Comparison of ENCODE assay signal across 11 mouse cellular contexts in genomic region chr9:110946548-110947044, GRCm38 (mm10). TPM values are rescaled to one million over a fixed set of nuclear protein-coding genes. Genes with fewer than 3 reads are reported as not detected.
DNase-seq lines count a peak whose midpoint lies in the region; ATAC-seq and TF ChIP-seq lines count a peak whose summit lies in the region.
"Had no signal": no experiment of that assay in that cellular context is flagged by ENCODE, and none has a peak within 500 bp of the region (broad histone marks: within the 10 kb centered on the region; RNA-seq: fewer than 3 reads in every experiment).

No protein-coding gene starts in this region.

- ATAC-seq in embryonic facial prominence, embryonic 11.5 days (replicated peaks; ENCODE audit: insufficient number of reproducible peaks, low FRiP score, low TSS enrichment, low read depth), result no peak
- ATAC-seq in stomach, postnatal 0 days (ENCODE audit: low FRiP score, low TSS enrichment), result no peak

- intact Hi-C loops in left cerebral cortex, postnatal 4 days (cut with DNase I), result no loop called here
- intact Hi-C loops in left cerebral cortex, postnatal 10 days (cut with DNase I), result loop anchor here (10.0 kb wide), 1 partner anchor 222 kb away; no protein-coding TSS in a partner anchor

- no peaks in the 10 kb centered on the region for H3K9me3 ChIP-seq in ES-E14 (ENCODE audit: control insufficient read depth, insufficient read depth, low read depth, low read length)
- no peaks in the 10 kb centered on the region for H3K9me3 ChIP-seq in embryonic facial prominence, embryonic 11.5 days (replicated peaks; ENCODE audit: control insufficient read depth, low read length)
- H3K9me3 ChIP-seq in stomach, postnatal 0 days (ENCODE audit: control insufficient read depth, low read length), result no peaks in the 10 kb centered on the region

- H3K4me3 ChIP-seq in ES-E14 (ENCODE audit: insufficient read depth in 1 of 2, low read depth in 1 of 2, low read length in 2 of 2, poor library complexity in 1 of 2, severe bottlenecking in 1 of 2), result peak overlapping the region; percentile 69 to 83
- H3K4me3 ChIP-seq in embryonic facial prominence, embryonic 11.5 days (ENCODE audit: low read depth, low read length), result no peak overlapping the region; the same call in 1 of the 2 replicates
- no peak overlapping the region for H3K4me3 ChIP-seq in stomach, postnatal 0 days (ENCODE audit: low read depth, low read length)
- H3K4me3 ChIP-seq: megakaryocyte, embryonic 14.5 days had no signal

- in situ Hi-C loops in ES-E14 (cut with MboI; ENCODE audit: low sequenced_read_pairs in 2 of 2, unreplicated experiment in 2 of 2), result no loop called here

- peaks cover 25% of the 10 kb centered on the region for H3K36me3 ChIP-seq in ES-E14 (ENCODE audit: control insufficient read depth, insufficient read depth, low read length, poor library complexity, severe bottlenecking)
- H3K36me3 ChIP-seq in embryonic facial prominence, embryonic 11.5 days (replicated peaks; ENCODE audit: control insufficient read depth, insufficient read depth, low read depth, low read length), result no peaks in the 10 kb centered on the region
- H3K36me3 ChIP-seq in stomach, postnatal 0 days (ENCODE audit: control insufficient read depth, insufficient read depth, low read length), result no peaks in the 10 kb centered on the region

- 7% methylated on average over 20 of the region's 20 CpGs for WGBS in embryonic facial prominence, embryonic 11.5 days
- 39% methylated on average over 20 of the region's 20 CpGs for WGBS in stomach, postnatal 0 days

- no peak for TF ChIP-seq EP300 in stomach, postnatal 0 days (optimal IDR thresholded peaks at IDR 0.05)

- peak overlapping the region; percentile 100 for H3K27ac ChIP-seq in ES-E14 (ENCODE audit: insufficient read depth, low read depth, low read length, poor library complexity, severe bottlenecking)
- no peak overlapping the region for H3K27ac ChIP-seq in embryonic facial prominence, embryonic 11.5 days (replicated peaks; ENCODE audit: low read depth, low read length)
- H3K27ac ChIP-seq in stomach, postnatal 0 days (replicated peaks), result no peak overlapping the region

- H3K4me1 ChIP-seq in ES-E14 (ENCODE audit: control insufficient read depth in 2 of 2, insufficient read depth in 2 of 2, low read length in 2 of 2, poor library complexity in 1 of 2), result peaks cover 7 to 8% of the 10 kb centered on the region in 2 experiments; a peak in 3 of 4 replicates
- H3K4me1 ChIP-seq in embryonic facial prominence, embryonic 11.5 days (ENCODE audit: control insufficient read depth, insufficient read depth, low read length), result peaks cover 3% of the 10 kb centered on the region; the same call in 1 of the 2 replicates
- H3K4me1 ChIP-seq in stomach, postnatal 0 days (replicated peaks; ENCODE audit: control insufficient read depth, insufficient read depth), result no peaks in the 10 kb centered on the region

- no peak for TF ChIP-seq CTCF in stomach, postnatal 0 days (IDR thresholded peaks at IDR 0.05; ENCODE audit: low read depth)

- H3K27me3 ChIP-seq in embryonic facial prominence, embryonic 11.5 days (ENCODE audit: control insufficient read depth, insufficient read depth, low read length), result peaks cover 28% of the 10 kb centered on the region
- peaks cover 5% of the 10 kb centered on the region; the same call in 1 of the 2 replicates for H3K27me3 ChIP-seq in stomach, postnatal 0 days (ENCODE audit: control insufficient read depth, insufficient read depth, low read length)

- DNase-seq in left cerebral cortex, postnatal 4 days, result peak; percentile 21
- no peak for DNase-seq in left cerebral cortex, postnatal 10 days (ENCODE audit: extremely low spot score in 1 of 2, low spot score in 2 of 2)
- DNase-seq in ES-E14 (ENCODE audit: low read depth, low spot score), result no peak
- peak; percentile 27 for DNase-seq in embryonic facial prominence, embryonic 11.5 days (ENCODE audit: low spot score)
- peak; percentile 17 to 37 for DNase-seq in natural killer cell, adult 2 months (ENCODE audit: low spot score in 2 of 2)
- no peak for DNase-seq in gastrocnemius, adult 8-10 months (ENCODE audit: low spot score in 2 of 2)
- DNase-seq in stomach, postnatal 0 days (ENCODE audit: low spot score), result no peak
- DNase-seq in layer of hippocampus, adult 8-10 months (ENCODE audit: low spot score in 2 of 2), result no peak
- DNase-seq: cerebellum, postnatal 25 days had no signal

- peak overlapping the region; percentile 89 for H3K9ac ChIP-seq in ES-E14 (ENCODE audit: insufficient read depth, low read depth, low read length, poor library complexity, severe bottlenecking)
- H3K9ac ChIP-seq in embryonic facial prominence, embryonic 11.5 days (replicated peaks; ENCODE audit: low read length), result no peak overlapping the region; the same call in 1 of the 2 replicates
- no peak overlapping the region for H3K9ac ChIP-seq in stomach, postnatal 0 days (ENCODE audit: low read length)

- H3K4me2 ChIP-seq in embryonic facial prominence, embryonic 11.5 days (ENCODE audit: low read depth, low read length), result peak overlapping the region; percentile 13; the same call in 1 of the 2 replicates
- no peak overlapping the region for H3K4me2 ChIP-seq in stomach, postnatal 0 days (replicated peaks; ENCODE audit: low read depth)

TF ChIP-seq in ES-E14, 5 proteins besides CTCF, POLR2A, EP300 and RAD21:
- TF ChIP-seq CHD2 (IDR thresholded peaks at IDR 0.05; ENCODE audit: low read depth, low read length) (no peak), HCFC1 (IDR thresholded peaks at IDR 0.05; ENCODE audit: borderline replicate concordance, insufficient read depth, low read length) (no peak), MAFK (IDR thresholded peaks at IDR 0.05; ENCODE audit: insufficient read depth, low read depth, low read length) (no peak), ZC3H11A (IDR thresholded peaks at IDR 0.05; ENCODE audit: borderline replicate concordance, low read depth, low read length) (no peak), ZNF384 (IDR thresholded peaks at IDR 0.05; ENCODE audit: low read depth, low read length) (no peak)

RNA-seq across cellular contexts. Expression of gene Tdgf1, which starts 0.6 kb away (rescaled TPM):
- under 1 TPM in 1 of 2 experiments, not detected in 1; 0.54 TPM for total RNA-seq in left cerebral cortex, postnatal 4 days (2021)
- total RNA-seq in left cerebral cortex, postnatal 10 days (2021), result under 1 TPM in 1 of 2 experiments, not detected in 1; 0.39 TPM
- 904 and 1,760 TPM in 2 replicates for total RNA-seq in ES-E14 (2012; rRNA removed)
- polyA plus RNA-seq in embryonic facial prominence, embryonic 11.5 days (2014; fragmentation: Nextera tagmentation; extraction: Ambion mirVana), result not detected in 2 replicates
- not detected for total RNA-seq in gastrocnemius, adult 8-10 months (2022)
- 0.07 TPM in 1 of 2 replicates, not detected in the other for polyA plus RNA-seq in stomach, postnatal 0 days (2015; fragmentation: Nextera tagmentation; extraction: Ambion mirVana)
- total RNA-seq in layer of hippocampus, adult 8-10 months (2022), result 1 to 10 TPM in 1 of 4 experiments, under 1 TPM in 2, not detected in 1; 0.62 to 1.2 (median 0.74) TPM
- polyA plus RNA-seq: heart, embryonic 14.5 days had no signal

RNA-seq across cellular contexts. Expression of gene Lrrc2, which starts 4.7 kb away (rescaled TPM):
- under 1 TPM; 0.46 to 0.48 TPM for total RNA-seq in left cerebral cortex, postnatal 4 days (2021)
- 1 to 10 TPM in 1 of 2 experiments, under 1 TPM in 1; 0.92 to 1.6 TPM for total RNA-seq in left cerebral cortex, postnatal 10 days (2021)
- total RNA-seq in ES-E14 (2012; rRNA removed), result 20.2 and 20.8 TPM in 2 replicates
- polyA plus RNA-seq in embryonic facial prominence, embryonic 11.5 days (2014; fragmentation: Nextera tagmentation; extraction: Ambion mirVana), result 0.20 and 0.74 TPM in 2 replicates
- 100 to 1,000 TPM in 1 of 4 experiments, 10 to 100 TPM in 3; 84.4 to 106 (median 97.6) TPM for total RNA-seq in gastrocnemius, adult 8-10 months (2022)
- 0.07 and 0.08 TPM in 2 replicates for polyA plus RNA-seq in stomach, postnatal 0 days (2015; fragmentation: Nextera tagmentation; extraction: Ambion mirVana)
- total RNA-seq in layer of hippocampus, adult 8-10 months (2022), result 1 to 10 TPM; 1.3 to 2.0 (median 1.8) TPM

RNA-seq across cellular contexts. Expression of gene Fam240a, which starts 29.9 kb away (rescaled TPM):
- not detected for total RNA-seq in left cerebral cortex, postnatal 4 days (2021)
- total RNA-seq in left cerebral cortex, postnatal 10 days (2021), result not detected
- 1.0 TPM in 1 of 2 replicates, not detected in the other for total RNA-seq in ES-E14 (2012; rRNA removed)
- not detected in 2 replicates for polyA plus RNA-seq in embryonic facial prominence, embryonic 11.5 days (2014; fragmentation: Nextera tagmentation; extraction: Ambion mirVana)
- 1 to 10 TPM in 2 of 4 experiments, under 1 TPM in 2; 0.65 to 2.2 (median 0.90) TPM for total RNA-seq in gastrocnemius, adult 8-10 months (2022)
- polyA plus RNA-seq in stomach, postnatal 0 days (2015; fragmentation: Nextera tagmentation; extraction: Ambion mirVana), result not detected in 2 replicates
- not detected for total RNA-seq in layer of hippocampus, adult 8-10 months (2022)
- polyA plus RNA-seq: heart, embryonic 14.5 days had no signal

RNA-seq across cellular contexts. Expression of gene Rtp3, which starts 43.8 kb away (rescaled TPM):
- total RNA-seq in left cerebral cortex, postnatal 4 days (2021), result under 1 TPM; 0.28 to 0.48 TPM
- under 1 TPM; 0.47 to 0.63 TPM for total RNA-seq in left cerebral cortex, postnatal 10 days (2021)
- total RNA-seq in ES-E14 (2012; rRNA removed), result 0.62 and 1.1 TPM in 2 replicates
- polyA plus RNA-seq in embryonic facial prominence, embryonic 11.5 days (2014; fragmentation: Nextera tagmentation; extraction: Ambion mirVana), result 0.13 and 0.28 TPM in 2 replicates
- total RNA-seq in gastrocnemius, adult 8-10 months (2022), result 1 to 10 TPM in 1 of 4 experiments, under 1 TPM in 3; 0.60 to 1.2 (median 0.76) TPM
- polyA plus RNA-seq in stomach, postnatal 0 days (2015; fragmentation: Nextera tagmentation; extraction: Ambion mirVana), result 0.11 TPM in 1 of 2 replicates, not detected in the other
- under 1 TPM in 3 of 4 experiments, not detected in 1; 0.36 to 0.54 (median 0.40) TPM for total RNA-seq in layer of hippocampus, adult 8-10 months (2022)
- polyA plus RNA-seq: heart, embryonic 14.5 days had no signal

Comparison
In these comparisons a context has a peak if more than half of its experiments do, and no peak if none do; other contexts are left out.
1. DNase-seq: peak in left cerebral cortex, postnatal 4 days (single experiment), embryonic facial prominence, embryonic 11.5 days (single experiment) and natural killer cell, adult 2 months (2 of 2); none in left cerebral cortex, postnatal 10 days (0 of 2), ES-E14 (single experiment), gastrocnemius, adult 8-10 months (0 of 2), stomach, postnatal 0 days (single experiment) and layer of hippocampus, adult 8-10 months (0 of 2).
2. H3K4me3 ChIP-seq: peak in ES-E14 (2 of 2); none in embryonic facial prominence, embryonic 11.5 days (single experiment) and stomach, postnatal 0 days (single experiment).
3. RNA of gene Tdgf1, which starts 0.6 kb away (total RNA-seq): 904 to 1,760 TPM in ES-E14; 0.62 to 1.2 TPM in layer of hippocampus, adult 8-10 months, 0.54 TPM in left cerebral cortex, postnatal 4 days, 0.39 TPM in left cerebral cortex, postnatal 10 days and not detected in gastrocnemius, adult 8-10 months; every median in the first group is over 100 times any median in the second.